Mouse (Mus musculus): Measurements from ENCODE around the gene Glt28d2. TPM values are rescaled to one million over a fixed set of nuclear protein-coding genes. Genes with fewer than 3 reads are reported as not detected.

Glt28d2 gene
- polyA plus RNA-seq, 1 experiment from 2014 or later: 1.3 TPM

DNA sequence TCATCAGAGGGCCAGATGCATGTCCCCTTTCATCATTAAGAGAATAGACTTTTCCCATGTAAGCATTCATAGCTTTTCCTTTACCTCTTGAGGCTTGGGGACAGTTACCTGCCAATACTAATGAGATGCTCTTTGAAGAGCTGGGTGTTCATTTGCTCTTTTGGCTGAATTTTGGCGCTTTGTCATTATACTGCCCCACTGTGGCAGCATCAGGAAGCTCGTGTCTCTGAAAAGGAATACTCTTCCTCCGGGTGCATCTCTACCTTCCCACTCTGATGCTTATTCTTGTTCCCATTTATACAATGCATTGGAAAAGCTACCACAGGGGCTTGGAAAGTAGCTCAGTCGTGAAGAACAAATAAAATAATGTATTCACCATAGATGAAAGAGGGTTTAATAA, 30.3 kb upstream of the Glt28d2 start:
- Histone ChIP-seq H3K36me3 (no peaks in the 10 kb centered on the region), H3K9ac (no peak overlapping the region), H3K4me1 (no peaks in the 10 kb centered on the region), H3K27me3 (no peaks in the 10 kb centered on the region), H3K4me3 (no peak overlapping the region), H3K4me2 (replicated peaks) (no peak overlapping the region), H3K27ac (no peak overlapping the region), H3K9me3 (no peaks in the 10 kb centered on the region)
- 13% methylated on average over 4 of the region's 4 CpGs for WGBS
- no peak for ATAC-seq (ENCODE audit: insufficient number of reproducible peaks, insufficient read depth, low FRiP score, low TSS enrichment)

DNA sequence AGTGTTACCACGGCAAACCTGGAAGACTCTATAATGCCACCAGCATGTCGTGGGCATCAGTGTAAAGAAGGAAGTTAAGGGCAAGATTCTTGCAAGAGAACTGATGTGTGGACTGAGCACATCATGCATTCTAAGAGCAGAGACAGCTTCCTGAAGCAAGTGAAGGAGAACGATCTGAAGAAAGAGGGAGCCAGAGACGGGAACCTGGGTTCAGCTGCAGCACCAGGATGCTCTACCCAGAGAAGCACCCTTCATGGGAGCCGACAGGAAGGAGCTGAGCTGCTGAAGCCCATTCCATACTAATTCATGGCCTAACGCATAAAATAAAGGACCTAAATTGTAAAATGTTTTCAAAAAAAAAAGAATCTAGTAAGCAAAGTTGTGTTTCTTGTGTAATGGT, 27.5 kb upstream of the Glt28d2 start:
- no peak overlapping the region for H3K4me2 ChIP-seq (replicated peaks)
- H3K27me3 ChIP-seq: no peaks in the 10 kb centered on the region
- H3K36me3 ChIP-seq: no peaks in the 10 kb centered on the region
- 91% methylated on average over 6 of the region's 6 CpGs for WGBS
- H3K4me3 ChIP-seq: no peak overlapping the region
- ATAC-seq (ENCODE audit: insufficient number of reproducible peaks, insufficient read depth, low FRiP score, low TSS enrichment): no peak
- no peak overlapping the region for H3K9ac ChIP-seq
- no peaks in the 10 kb centered on the region for H3K4me1 ChIP-seq
- no peak overlapping the region for H3K27ac ChIP-seq
- no peaks in the 10 kb centered on the region for H3K9me3 ChIP-seq

DNA sequence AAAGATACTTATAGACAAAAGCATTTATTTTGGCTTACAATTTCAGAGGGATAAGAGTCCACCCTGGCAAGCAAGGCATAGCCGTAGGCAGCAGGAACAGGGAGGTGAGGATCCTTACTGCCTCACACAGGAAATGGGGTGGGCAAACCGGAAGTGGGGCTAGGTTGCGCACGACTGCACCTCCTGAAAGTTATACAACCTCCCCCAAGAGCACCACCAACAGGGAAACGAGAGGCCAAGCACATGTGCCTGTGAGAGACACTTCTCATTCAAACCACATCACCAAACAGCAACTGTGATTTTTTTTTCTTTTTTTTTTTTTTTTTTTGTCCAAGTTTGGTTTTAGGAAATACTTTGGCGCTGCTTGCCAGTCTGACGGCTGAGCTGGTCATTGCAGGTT, 19.8 kb upstream of the Glt28d2 start:
- no peaks in the 10 kb centered on the region for H3K27me3 ChIP-seq
- ATAC-seq (ENCODE audit: insufficient number of reproducible peaks, insufficient read depth, low FRiP score, low TSS enrichment): no peak
- H3K4me2 ChIP-seq (replicated peaks): no peak overlapping the region
- WGBS: 83% methylated on average over 7 of the region's 7 CpGs
- no peak overlapping the region for H3K27ac ChIP-seq
- H3K4me1 ChIP-seq: no peaks in the 10 kb centered on the region
- no peaks in the 10 kb centered on the region for H3K36me3 ChIP-seq
- no peak overlapping the region for H3K9ac ChIP-seq
- H3K4me3 ChIP-seq: no peak overlapping the region
- H3K9me3 ChIP-seq: no peaks in the 10 kb centered on the region

DNA sequence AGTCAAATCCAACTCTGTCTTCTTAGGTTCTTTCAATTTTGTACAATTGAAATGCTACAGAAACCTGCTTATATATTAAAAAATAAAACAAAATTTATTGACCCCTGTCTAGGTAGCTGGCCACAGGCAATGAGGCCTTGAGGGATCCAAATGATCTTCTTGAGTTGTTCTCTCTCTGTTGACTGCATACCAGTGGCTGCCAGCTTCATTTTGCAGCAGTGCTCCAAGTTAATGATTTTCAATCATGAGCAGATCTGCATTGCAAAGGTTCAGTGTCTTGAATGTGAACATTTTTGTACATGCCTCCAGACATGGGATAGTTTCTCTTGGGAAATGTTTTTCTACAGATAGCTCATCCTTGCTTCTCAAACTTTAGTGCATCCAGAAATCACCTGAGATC, 17.1 kb upstream of the Glt28d2 start:
- Histone ChIP-seq H3K27me3 (no peaks in the 10 kb centered on the region), H3K9ac (no peak overlapping the region), H3K27ac (no peak overlapping the region), H3K4me1 (no peaks in the 10 kb centered on the region), H3K9me3 (no peaks in the 10 kb centered on the region), H3K4me2 (replicated peaks) (no peak overlapping the region), H3K4me3 (no peak overlapping the region), H3K36me3 (no peaks in the 10 kb centered on the region)
- no peak for ATAC-seq (ENCODE audit: insufficient number of reproducible peaks, insufficient read depth, low FRiP score, low TSS enrichment)

DNA sequence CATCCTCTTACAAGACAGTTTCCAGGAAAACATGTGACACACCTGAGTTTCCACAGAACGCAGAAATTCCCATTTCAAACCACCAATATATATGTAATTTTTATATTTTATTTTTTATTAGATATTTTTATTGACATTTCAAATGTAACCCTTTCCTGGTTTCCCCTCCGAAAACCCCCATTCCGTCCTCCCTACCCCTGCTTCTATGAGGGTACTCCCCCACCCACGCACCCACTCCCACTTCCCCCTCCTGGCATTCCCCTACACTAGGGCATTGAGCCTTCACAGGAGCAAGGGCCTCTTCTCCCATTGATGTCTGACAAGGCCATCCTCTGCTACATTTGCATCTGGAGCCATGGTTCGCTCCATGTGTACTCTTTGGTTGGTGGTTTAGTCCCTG, 7.7 kb upstream of the Glt28d2 start:
- H3K27ac ChIP-seq: no peak overlapping the region
- H3K9ac ChIP-seq: no peak overlapping the region
- no peak overlapping the region for H3K4me3 ChIP-seq
- no peak for ATAC-seq (ENCODE audit: insufficient number of reproducible peaks, insufficient read depth, low FRiP score, low TSS enrichment)
- H3K4me1 ChIP-seq: no peaks in the 10 kb centered on the region
- H3K4me2 ChIP-seq (replicated peaks): no peak overlapping the region
- no peaks in the 10 kb centered on the region for H3K27me3 ChIP-seq
- WGBS: 92% methylated on average over 5 of the region's 5 CpGs
- H3K9me3 ChIP-seq: no peaks in the 10 kb centered on the region
- H3K36me3 ChIP-seq: no peaks in the 10 kb centered on the region

DNA sequence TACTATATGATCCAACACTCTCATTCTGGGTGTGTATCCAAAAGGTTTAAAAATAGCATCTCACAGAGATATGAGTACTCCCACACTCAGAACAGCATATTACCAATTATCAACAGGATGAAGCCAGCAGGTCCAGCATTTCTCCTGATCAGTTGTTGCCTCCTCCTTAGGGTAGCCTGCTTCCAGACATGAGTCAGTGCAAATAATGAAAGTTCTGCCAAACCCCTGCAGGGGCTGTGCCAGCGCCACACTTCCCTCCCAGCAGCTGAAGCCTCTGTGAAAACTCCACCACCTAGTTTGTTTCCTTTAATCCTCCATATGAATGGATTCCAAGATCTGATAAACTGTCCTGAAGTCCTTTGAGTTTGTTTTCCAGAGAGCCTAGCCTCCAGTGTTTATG, 4.3 kb upstream of the Glt28d2 start:
- 63% methylated on average over 1 of the region's 1 CpGs for WGBS

DNA sequence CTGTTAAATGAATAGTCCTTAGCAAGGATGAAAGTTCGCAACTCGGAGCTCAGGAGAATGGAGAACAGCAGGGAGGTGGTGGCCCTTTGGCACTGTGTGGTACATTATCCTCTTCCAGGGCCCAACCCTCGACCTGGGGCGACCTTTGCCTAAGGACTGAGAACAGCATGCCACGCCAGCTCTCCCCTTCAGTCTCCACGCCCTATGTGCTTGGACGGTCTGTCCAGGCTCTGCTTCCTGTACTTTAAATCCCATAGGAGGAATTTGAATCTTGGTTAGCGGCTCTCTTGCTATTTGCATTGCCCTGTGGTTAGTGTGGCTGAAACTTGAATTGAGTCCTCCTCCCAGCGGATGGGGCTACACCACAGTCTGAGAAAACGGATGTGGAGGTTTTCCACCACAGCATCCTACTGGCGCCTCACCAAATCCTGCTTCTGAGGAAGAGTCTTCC, 930 bp upstream of the Glt28d2 start:
- 0 out of 2 replicates have a peak overlapping the region, but pooled peaks have one; percentile 42 for H3K27ac ChIP-seq

More for the DNA sequence above, 4.3 kb upstream of the Glt28d2 start:
- no peak overlapping the region for H3K4me2 ChIP-seq (replicated peaks)
- no peaks in the 10 kb centered on the region for H3K36me3 ChIP-seq
- H3K9me3 ChIP-seq: no peaks in the 10 kb centered on the region
- ATAC-seq (ENCODE audit: insufficient number of reproducible peaks, insufficient read depth, low FRiP score, low TSS enrichment): no peak
- H3K27me3 ChIP-seq: no peaks in the 10 kb centered on the region
- no peak overlapping the region for H3K27ac ChIP-seq
- no peak overlapping the region for H3K4me3 ChIP-seq
- H3K4me1 ChIP-seq: peaks cover 5% of the 10 kb centered on the region
- no peak overlapping the region for H3K9ac ChIP-seq

DNA sequence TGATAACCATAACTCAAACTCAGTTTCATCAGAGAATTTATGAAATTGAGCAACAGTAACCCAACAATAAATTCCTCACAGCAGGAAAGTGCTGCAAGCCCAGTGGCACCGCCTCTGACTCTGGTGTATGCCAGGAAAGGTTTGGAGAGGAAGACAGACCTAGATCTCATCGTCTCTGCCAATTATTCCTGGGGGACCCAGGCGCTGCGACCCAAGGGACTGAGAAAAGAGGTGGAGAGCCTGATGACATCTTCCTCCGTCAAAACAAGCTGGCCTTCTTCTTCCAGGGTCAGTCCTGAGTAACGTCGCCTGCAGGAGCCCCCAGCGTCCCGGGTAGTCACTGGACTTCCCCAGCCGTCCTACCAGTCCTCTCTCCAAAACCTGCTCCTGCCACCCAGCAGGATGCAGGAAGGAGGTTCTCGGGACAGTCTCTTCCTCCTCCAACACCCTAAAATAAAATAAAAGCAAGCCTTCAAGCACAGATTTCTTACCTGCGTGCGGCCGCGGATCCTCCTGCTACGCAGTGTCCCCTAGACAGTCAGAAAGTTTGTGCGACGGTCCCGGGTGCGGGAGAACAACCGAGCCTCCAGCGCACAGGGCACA, 579 bp downstream of the Glt28d2 start:
- Histone ChIP-seq H3K9me3 (no peaks in the 10 kb centered on the region), H3K36me3 (no peaks in the 10 kb centered on the region), H3K9ac (peak overlapping the region; percentile 43), H3K4me2 (replicated peaks) (peak overlapping the region; percentile 76), H3K4me1 (peaks cover 10% of the 10 kb centered on the region), H3K27me3 (no peaks in the 10 kb centered on the region), H3K27ac (no peak overlapping the region), H3K4me3 (peak overlapping the region; percentile 45)
- WGBS: 2% methylated on average over 22 of the region's 22 CpGs
- ATAC-seq (ENCODE audit: insufficient number of reproducible peaks, insufficient read depth, low FRiP score, low TSS enrichment): no peak; the same call in 1 of the 2 replicates

More for the DNA sequence above, 930 bp upstream of the Glt28d2 start:
- peak overlapping the region; percentile 76 for H3K4me2 ChIP-seq (replicated peaks)
- peak overlapping the region; percentile 29; the same call in 1 of the 2 replicates for H3K9ac ChIP-seq
- 10% methylated on average over 11 of the region's 11 CpGs for WGBS
- no peaks in the 10 kb centered on the region for H3K27me3 ChIP-seq
- H3K36me3 ChIP-seq: no peaks in the 10 kb centered on the region
- no peaks in the 10 kb centered on the region for H3K9me3 ChIP-seq
- peak overlapping the region; percentile 45 for H3K4me3 ChIP-seq
- peak; percentile 49; the same call in 1 of the 2 replicates for ATAC-seq (ENCODE audit: insufficient number of reproducible peaks, insufficient read depth, low FRiP score, low TSS enrichment)
- H3K4me1 ChIP-seq: peaks cover 10% of the 10 kb centered on the region

DNA sequence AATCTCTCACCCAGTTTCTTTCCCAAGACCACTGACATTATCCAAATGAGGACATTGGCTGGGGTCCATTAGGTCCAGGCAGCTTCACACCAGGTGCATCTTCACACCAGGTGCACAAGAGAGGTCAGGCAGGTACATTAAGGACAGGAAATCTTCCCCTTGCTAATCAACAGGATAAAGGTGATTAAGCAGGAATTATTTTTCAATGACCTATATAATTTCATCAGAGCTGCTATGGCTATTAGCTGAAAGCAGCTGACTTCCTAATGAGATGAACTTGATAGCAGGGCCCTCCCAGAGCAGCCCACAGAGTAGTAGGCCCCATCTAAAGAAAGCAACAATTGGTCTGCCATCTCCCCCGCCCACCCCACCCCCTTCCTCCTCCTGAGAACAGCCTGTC, 1.4 kb downstream of the Glt28d2 start:
- Histone ChIP-seq H3K27me3 (no peaks in the 10 kb centered on the region), H3K4me3 (no peak overlapping the region; the same call in 1 of the 2 replicates), H3K9me3 (no peaks in the 10 kb centered on the region), H3K27ac (no peak overlapping the region), H3K9ac (no peak overlapping the region), H3K4me1 (peaks cover 10% of the 10 kb centered on the region), H3K36me3 (no peaks in the 10 kb centered on the region), H3K4me2 (replicated peaks) (peak overlapping the region; percentile 76)
- no peak for ATAC-seq (ENCODE audit: insufficient number of reproducible peaks, insufficient read depth, low FRiP score, low TSS enrichment)
- 39% methylated on average over 1 of the region's 1 CpGs for WGBS

DNA sequence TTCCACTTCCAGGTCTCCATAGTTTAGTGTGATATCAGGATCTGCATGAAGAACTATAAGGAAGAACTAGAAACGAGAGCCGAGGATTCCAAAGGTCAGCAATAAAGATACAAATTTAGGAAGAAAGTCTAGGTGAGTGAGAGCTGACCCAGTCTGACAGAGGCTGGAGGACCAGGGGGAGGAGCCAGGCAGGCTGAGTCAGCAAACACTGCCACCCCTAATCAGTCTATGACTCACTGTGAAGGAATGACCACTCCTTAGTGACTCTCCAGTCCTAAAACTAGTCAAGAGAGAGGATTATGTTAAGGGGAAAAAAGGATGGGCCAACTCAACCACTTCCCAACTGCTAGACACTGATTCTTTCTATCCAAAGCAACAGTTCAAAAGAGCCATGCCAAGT, 6.6 kb downstream of the Glt28d2 start:
- H3K9ac ChIP-seq: no peak overlapping the region
- WGBS: 92% methylated on average over 2 of the region's 2 CpGs
- no peaks in the 10 kb centered on the region for H3K9me3 ChIP-seq
- no peak for ATAC-seq (ENCODE audit: insufficient number of reproducible peaks, insufficient read depth, low FRiP score, low TSS enrichment)
- H3K27ac ChIP-seq: no peak overlapping the region
- H3K4me3 ChIP-seq: no peak overlapping the region
- H3K4me1 ChIP-seq: no peaks in the 10 kb centered on the region
- H3K4me2 ChIP-seq (replicated peaks): no peak overlapping the region
- no peaks in the 10 kb centered on the region for H3K36me3 ChIP-seq
- H3K27me3 ChIP-seq: no peaks in the 10 kb centered on the region

DNA sequence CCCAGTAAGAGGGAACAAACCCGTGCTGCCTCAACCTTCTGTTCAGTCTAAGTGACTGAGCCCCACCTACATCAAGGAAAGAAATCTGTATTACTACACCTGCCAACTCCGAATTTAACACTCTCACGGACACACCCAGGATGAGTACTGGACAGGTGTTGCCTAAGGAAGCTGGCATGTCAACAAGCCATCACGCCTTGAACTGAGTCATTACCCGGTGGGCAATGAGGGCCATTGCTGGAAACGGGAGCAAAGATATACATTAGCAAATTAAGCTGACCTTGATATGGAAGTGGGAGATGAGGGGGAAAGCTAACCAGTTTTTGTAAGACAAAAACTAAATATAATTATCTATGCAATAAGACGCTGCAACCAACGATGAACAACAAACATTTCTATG, 7.2 kb downstream of the Glt28d2 start:
- no peak overlapping the region for H3K4me3 ChIP-seq
- no peaks in the 10 kb centered on the region for H3K4me1 ChIP-seq
- no peak overlapping the region for H3K27ac ChIP-seq
- no peak overlapping the region for H3K4me2 ChIP-seq (replicated peaks)
- 88% methylated on average over 8 of the region's 8 CpGs for WGBS
- H3K36me3 ChIP-seq: no peaks in the 10 kb centered on the region
- no peaks in the 10 kb centered on the region for H3K9me3 ChIP-seq
- H3K27me3 ChIP-seq: no peaks in the 10 kb centered on the region
- ATAC-seq (ENCODE audit: insufficient number of reproducible peaks, insufficient read depth, low FRiP score, low TSS enrichment): no peak
- H3K9ac ChIP-seq: no peak overlapping the region

DNA sequence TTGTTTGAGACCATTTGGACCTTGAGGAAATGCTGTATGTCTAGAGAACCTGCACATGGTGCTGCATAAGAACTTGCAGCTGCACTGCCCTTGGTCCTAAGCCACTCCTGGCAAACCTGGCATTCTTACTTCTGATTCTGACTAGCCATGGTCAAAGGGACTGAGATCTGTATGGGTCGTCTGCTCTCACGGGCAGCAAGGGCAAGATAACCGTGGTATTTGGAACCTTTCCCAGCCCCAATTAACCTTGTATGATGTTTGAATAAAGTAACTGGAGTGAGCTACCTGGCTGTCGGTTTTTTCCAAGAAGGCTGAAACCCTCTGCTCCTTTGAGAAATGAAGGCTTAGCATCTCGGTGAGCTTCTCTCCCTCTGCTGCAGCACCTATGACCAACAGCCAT, 8.4 kb downstream of the Glt28d2 start:
- no peak for ATAC-seq (ENCODE audit: insufficient number of reproducible peaks, insufficient read depth, low FRiP score, low TSS enrichment)
- no peaks in the 10 kb centered on the region for H3K27me3 ChIP-seq
- H3K4me2 ChIP-seq (replicated peaks): no peak overlapping the region
- H3K9ac ChIP-seq: no peak overlapping the region
- 79% methylated on average over 5 of the region's 5 CpGs for WGBS
- no peaks in the 10 kb centered on the region for H3K9me3 ChIP-seq
- no peak overlapping the region for H3K27ac ChIP-seq
- H3K4me3 ChIP-seq: no peak overlapping the region
- H3K36me3 ChIP-seq: no peaks in the 10 kb centered on the region
- no peaks in the 10 kb centered on the region for H3K4me1 ChIP-seq
